Mouse (Mus musculus) telencephalon, adult 2 months (tissue): ENCODE measurements at regions not wholly inside any gene's neighbourhood (a gene's known extent, or its start where the extent isn't known, plus 50 kb on each side); places are given as distances from the start of the nearest gene placed in this dataset.

Source experiments
- DNase-seq: peaks from one replicate; pipeline ENCODE4 v3.0.0-alpha.2; 2011; ENCODE audit warnings: low read depth, low spot score

GRCm38 (mm10) chr16:5829071-5829470 lies 56.1 kb upstream of the Rbfox1 start:
- no peak for DNase-seq

GRCm38 (mm10) chr16:5823316-5823715 lies 61.8 kb upstream of the Rbfox1 start:
- DNase-seq = no peak

GRCm38 (mm10) chr16:5817166-5817565 lies 68.0 kb upstream of the Rbfox1 start:
- no peak for DNase-seq

DNA sequence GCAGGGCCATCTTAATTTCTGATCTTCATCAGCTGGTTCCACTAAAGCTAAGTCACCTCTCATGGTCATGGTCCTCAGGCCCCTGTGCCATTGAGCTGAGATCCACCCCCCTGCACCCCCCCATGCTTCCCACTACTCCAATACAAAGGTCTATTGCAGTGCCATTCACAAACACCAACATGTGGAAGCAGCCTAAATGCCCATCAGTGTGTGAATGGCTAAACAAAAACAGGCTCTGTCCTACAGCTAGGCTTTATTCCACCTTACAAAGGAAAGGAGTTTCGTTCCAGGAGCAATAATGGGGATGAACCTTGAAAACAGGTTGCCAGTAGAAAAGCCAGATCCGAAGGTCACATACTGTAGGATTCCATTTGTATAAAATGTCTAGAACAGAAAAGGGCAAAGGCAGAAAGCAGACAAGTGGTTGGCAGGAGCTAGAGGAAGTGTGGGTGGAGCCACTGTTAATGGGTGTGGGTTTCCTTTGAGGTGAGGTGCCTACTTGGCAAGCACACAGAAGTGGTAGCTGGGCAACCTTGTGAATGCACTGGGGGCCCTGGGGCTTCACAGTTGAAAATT lies 72.8 kb upstream of the Rbfox1 start:
- DNase-seq = no peak

DNA sequence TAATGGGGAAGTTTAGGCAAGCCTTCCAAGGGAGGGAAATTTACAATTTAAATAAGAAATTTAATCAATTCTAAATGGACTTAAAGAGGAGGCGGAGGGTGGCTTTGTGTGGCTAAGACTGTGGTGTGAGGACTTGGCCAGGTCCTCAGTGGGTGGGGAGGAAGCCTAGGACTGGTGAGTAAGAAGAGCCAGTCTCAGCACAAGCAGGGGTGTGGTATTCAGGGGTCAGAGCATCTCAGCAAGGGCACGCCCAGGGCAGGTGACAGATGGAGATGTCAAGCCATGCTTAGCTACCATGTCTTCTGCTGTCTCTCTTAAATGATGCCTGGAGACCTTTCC lies 73.5 kb upstream of the Rbfox1 start:
- DNase-seq = no peak

GRCm38 (mm10) chr16:5810986-5811653 lies 74.0 kb upstream of the Rbfox1 start:
- DNase-seq = no peak

DNA sequence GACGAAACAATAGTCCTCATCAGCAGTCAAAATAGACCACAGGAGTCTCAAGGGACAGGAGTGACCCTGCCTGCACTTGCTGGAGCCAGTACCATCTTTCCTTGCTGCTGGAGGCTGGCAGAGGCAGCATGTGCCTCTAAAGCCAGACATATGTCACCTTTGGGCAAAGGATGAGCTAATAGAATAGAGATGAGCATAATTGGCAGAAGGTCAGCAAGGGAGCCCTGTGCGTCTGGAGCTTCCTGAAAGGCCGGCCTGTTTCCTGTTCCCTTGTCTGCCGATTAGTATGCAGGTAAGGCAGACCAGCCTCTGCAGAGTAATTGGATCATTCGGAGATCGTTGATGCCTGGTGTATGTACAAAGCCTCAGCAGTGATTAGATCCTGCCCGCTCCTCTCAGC lies 87.0 kb upstream of the Rbfox1 start:
- no peak for DNase-seq

- DNase-seq = no peak
Observed at GRCm38 (mm10) chr16:5792216-5792615, 92.9 kb upstream of the Rbfox1 start.

- DNase-seq = no peak
Observed at GRCm38 (mm10) chr16:5790161-5790560, 95.0 kb upstream of the Rbfox1 start.

DNA sequence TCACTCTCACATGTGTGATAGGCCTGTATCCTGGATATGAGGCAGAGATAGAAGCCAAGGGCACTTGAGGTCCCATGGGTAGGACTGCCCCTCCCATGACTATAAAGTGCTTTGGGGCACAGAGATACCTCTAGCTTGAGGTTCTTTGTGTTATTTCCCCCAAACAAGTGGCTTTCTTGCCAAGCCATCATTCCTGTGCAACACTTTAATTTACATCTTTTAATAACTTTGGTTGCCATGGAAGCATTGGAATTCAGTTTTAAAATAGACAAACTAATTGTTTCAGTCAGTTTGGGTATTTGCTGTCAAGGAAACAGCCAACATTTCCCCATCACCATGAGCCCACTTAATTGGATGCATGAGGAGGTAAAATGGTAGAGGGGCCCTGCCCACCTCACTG lies 97.9 kb upstream of the Rbfox1 start:
- peak; percentile 46 for DNase-seq

DNA sequence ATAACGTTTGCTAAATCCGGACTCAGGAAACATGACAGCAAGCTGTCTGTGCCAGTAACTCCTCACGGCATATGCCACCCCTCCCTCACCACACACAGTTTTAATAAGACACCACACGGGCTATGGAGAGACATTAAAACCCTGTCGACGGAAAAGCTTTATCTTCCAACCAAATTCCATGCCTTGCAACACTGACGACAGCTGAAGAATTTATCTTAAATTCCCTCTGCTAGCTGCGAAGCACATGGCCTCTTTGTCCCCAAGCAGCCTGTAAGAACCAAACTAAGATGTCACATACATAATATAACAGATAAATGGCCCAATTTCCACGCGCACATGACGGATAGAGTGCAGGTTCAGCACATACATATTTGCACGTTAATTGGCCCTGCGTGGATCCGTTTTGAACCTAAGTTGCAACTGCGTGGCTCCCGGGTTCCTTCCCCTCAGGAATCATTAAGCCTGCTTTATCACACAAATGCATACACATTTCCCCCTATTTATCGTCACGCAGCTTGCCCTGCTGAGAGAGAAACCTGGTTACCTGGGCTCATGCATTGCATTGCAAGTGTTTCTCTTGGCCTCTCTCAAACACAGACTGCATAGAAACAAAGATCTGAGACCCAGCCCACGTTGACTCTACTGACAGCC lies 118.3 kb upstream of the Rbfox1 start:
- DNase-seq = peak; percentile 53

DNA sequence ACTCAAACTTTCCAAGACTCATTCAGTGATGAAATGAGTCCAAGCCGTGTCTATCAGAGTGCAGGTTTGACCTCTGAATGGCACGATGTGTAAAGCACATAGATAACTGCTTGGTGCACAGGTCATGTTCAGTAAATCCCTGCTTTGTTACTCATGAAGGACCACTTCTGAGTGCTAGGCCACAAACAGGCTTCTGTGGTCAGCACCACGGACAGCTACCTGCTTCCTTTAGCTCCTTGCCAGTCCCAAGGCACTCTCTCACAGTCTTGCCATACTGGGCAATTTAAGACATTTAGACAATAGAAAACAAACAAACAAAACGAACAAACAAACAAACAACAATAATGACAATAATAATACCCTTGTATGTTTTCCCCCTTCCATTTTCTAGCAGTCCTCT lies 120.0 kb upstream of the Rbfox1 start:
- DNase-seq = no peak

- DNase-seq = no peak
Observed at GRCm38 (mm10) chr16:5760821-5761220, 124.3 kb upstream of the Rbfox1 start.

DNA sequence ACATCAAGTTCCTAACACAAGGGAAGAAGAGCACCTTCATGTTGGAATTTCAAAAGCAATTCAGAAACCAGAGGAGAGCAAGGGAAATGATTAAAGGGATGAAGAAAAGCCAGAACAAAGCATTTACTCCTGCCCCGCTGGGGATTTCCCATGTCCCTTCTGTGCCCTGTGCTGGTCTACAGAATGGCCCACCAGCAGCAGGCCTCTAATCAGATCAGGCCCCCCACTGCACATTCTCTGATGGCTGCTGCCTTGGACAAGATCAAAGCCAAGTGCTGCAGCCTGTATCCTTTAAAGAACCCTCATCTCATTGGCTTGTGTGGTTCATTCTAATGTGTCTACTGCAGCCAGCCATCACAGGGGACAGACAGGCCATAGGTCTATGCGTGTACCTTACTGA lies 126.1 kb upstream of the Rbfox1 start:
- peak; percentile 11 for DNase-seq

GRCm38 (mm10) chr16:5742716-5743507 lies 142.2 kb upstream of the Rbfox1 start:
- no peak for DNase-seq

DNA sequence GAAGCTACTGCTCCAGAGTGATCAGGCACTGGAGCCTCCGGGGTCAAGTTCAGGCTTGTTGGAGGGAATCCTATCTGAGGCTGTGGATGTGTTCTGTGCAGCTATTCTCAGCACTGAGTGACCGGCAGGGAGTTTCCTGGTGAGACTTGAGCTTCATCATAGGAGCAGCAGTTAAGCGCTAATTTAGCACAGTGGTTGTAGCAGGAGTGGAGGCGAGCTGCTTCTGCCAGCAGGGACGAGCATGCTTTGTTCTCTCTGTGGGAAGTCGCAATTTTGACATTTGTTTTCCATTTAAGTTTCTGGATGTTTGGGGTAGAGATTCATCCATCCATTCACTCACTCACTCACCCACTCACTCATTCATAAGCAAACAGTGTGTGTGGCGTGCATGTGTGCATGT lies 144.4 kb upstream of the Rbfox1 start:
- peak; percentile 48 for DNase-seq

GRCm38 (mm10) chr16:5733608-5734007 lies 151.5 kb upstream of the Rbfox1 start:
- no peak for DNase-seq

- no peak for DNase-seq
Observed at GRCm38 (mm10) chr16:5722506-5722905, 162.6 kb upstream of the Rbfox1 start.

GRCm38 (mm10) chr16:5713476-5713875 lies 171.7 kb upstream of the Rbfox1 start:
- DNase-seq = no peak

- DNase-seq = no peak
Observed at GRCm38 (mm10) chr16:5709831-5710230, 175.3 kb upstream of the Rbfox1 start.

GRCm38 (mm10) chr16:5700731-5701255 lies 184.4 kb upstream of the Rbfox1 start:
- no peak for DNase-seq

DNA sequence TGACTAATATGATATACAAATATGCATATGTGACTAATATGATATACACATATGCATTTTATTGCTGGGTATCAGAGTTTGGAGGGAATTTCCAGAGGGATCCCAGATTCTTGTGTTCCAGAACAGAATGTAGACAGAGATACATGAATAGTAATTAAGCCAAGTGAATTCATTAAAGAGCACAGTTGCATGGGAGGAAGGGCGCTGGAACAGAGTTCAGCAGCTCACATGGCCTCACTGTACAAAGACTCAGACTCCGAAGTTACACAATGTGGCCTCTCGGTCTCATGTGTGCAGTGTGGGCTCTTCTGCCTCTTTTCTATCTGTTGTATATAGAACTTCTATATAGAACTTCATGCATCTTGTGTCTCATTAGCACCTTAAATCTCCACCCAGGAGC lies 196.8 kb upstream of the Rbfox1 start:
- no peak for DNase-seq
